Mouse (Mus musculus): ENCODE measurements around the gene Olfr1450. TPM values are rescaled to one million over a fixed set of nuclear protein-coding genes. Genes with fewer than 3 reads are reported as not detected.
"Not testable (repeated sequence)": the region's sequence is repeated elsewhere in the genome, so short reads cannot be mapped to it uniquely, and the experiment has no call there.

Gene Olfr1450
- polyA plus RNA-seq (2012; rRNA removed): not detected in 2 replicates

DNA sequence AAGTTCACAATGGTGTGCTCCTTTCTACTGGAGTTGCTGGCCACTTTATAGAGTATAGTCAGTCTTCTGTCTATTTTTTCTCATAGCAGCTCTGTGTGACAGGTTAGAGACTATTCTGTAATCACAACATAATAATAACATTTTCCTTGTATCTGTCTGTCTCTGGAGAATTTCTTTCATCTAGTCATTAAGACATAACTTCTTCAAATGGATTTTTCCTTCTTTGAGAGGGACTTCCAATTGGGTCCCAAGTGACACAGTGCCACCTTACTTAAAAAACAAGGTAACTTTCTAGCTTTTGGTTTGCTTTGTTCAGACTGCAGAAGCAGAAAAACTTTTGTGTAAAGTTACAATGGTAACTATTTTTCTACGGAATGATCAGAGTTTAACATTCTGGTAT, at the start of gene Olfr1450:
Gene Olfr1450, plus strand, starts transcription at position 301 of the 400 bp plus-strand sequence.
- Histone ChIP-seq H3K27me3 (ENCODE audit: control insufficient read depth, insufficient read depth, low read length) (no peaks in the 10 kb centered on the region), H3K27ac (ENCODE audit: control insufficient read depth, insufficient read depth, low read depth, low read length) (no peak within 1 kb of the TSS)

GRCm38 (mm10) chr19:12903643-12904042, 46.4 kb upstream of the Olfr1450 start, which contains the start of gene Olfr1447:
Olfr1447 (minus strand) TSS chr19:12903743.
- TF ChIP-seq CTCF (IDR thresholded peaks at IDR 0.05; ENCODE audit: control insufficient read depth, insufficient read depth, insufficient replicate concordance, low read depth, low read length) (no peak), POLR2A (IDR thresholded peaks at IDR 0.05; ENCODE audit: control insufficient read depth, low read depth, low read length) (no peak)
- H3K4me3 ChIP-seq (ENCODE audit: control insufficient read depth, low read depth, low read length): no peak within 1 kb of the TSS

More for the DNA sequence above, at the start of gene Olfr1450:
- Histone ChIP-seq H3K4me1 (ENCODE audit: control insufficient read depth, insufficient read depth, low read length) (no peaks in the 10 kb centered on the region), H3K4me3 (ENCODE audit: control insufficient read depth, low read depth, low read length) (no peak within 1 kb of the TSS), H3K36me3 (ENCODE audit: control insufficient read depth, insufficient read depth, low read length) (no peaks in the 10 kb centered on the region)
- TF ChIP-seq CTCF (IDR thresholded peaks at IDR 0.05; ENCODE audit: control insufficient read depth, insufficient read depth, insufficient replicate concordance, low read depth, low read length) (no peak), POLR2A (IDR thresholded peaks at IDR 0.05; ENCODE audit: control insufficient read depth, low read depth, low read length) (no peak)

DNA sequence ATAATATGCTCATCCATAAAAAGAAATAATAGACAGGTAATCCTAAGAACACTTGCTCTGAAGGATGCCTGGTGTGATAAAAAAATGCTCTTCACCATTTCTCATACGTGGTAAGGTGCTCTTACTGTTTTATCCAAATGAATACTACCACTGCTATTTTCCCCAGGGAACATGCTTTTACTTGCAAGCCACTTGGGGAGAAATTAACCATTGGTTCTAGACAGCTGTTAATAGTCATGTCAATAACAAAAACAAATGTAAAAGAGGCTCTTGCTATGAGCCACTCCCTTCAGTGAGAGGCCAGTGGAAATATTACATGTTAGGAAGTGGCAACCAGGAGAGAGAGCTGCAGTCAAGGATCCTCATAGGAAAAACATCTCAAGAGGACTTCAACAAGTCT, 25.7 kb upstream of the Olfr1450 start, which contains the start of gene Olfr1448:
Gene Olfr1448, minus strand, starts transcription at position 101 of the 400 bp plus-strand sequence.
- no peak for TF ChIP-seq CTCF (IDR thresholded peaks at IDR 0.05; ENCODE audit: control insufficient read depth, insufficient read depth, insufficient replicate concordance, low read depth, low read length)
- TF ChIP-seq POLR2A (IDR thresholded peaks at IDR 0.05; ENCODE audit: control insufficient read depth, low read depth, low read length): no peak
- no peaks in the 10 kb centered on the region for H3K36me3 ChIP-seq (ENCODE audit: control insufficient read depth, insufficient read depth, low read length)
- H3K27me3 ChIP-seq (ENCODE audit: control insufficient read depth, insufficient read depth, low read length): no peaks in the 10 kb centered on the region
- H3K27ac ChIP-seq (ENCODE audit: control insufficient read depth, insufficient read depth, low read depth, low read length): no peak within 1 kb of the TSS
- H3K4me3 ChIP-seq (ENCODE audit: control insufficient read depth, low read depth, low read length): no peak within 1 kb of the TSS
- no peaks in the 10 kb centered on the region for H3K4me1 ChIP-seq (ENCODE audit: control insufficient read depth, insufficient read depth, low read length)

More at GRCm38 (mm10) chr19:12903643-12904042, 46.4 kb upstream of the Olfr1450 start, which contains the start of gene Olfr1447:
- no peaks in the 10 kb centered on the region for H3K36me3 ChIP-seq (ENCODE audit: control insufficient read depth, insufficient read depth, low read length)
- no peak within 1 kb of the TSS for H3K27ac ChIP-seq (ENCODE audit: control insufficient read depth, insufficient read depth, low read depth, low read length)
- H3K27me3 ChIP-seq (ENCODE audit: control insufficient read depth, insufficient read depth, low read length): no peaks in the 10 kb centered on the region
- H3K4me1 ChIP-seq (ENCODE audit: control insufficient read depth, insufficient read depth, low read length): no peaks in the 10 kb centered on the region

GRCm38 (mm10) chr19:12930540-12930939, 19.5 kb upstream of the Olfr1450 start, which contains the start of gene Olfr1449:
Olfr1449 (plus strand) TSS chr19:12930840.
- no peaks in the 10 kb centered on the region for H3K36me3 ChIP-seq (ENCODE audit: control insufficient read depth, insufficient read depth, low read length)
- no peak for TF ChIP-seq POLR2A (IDR thresholded peaks at IDR 0.05; ENCODE audit: control insufficient read depth, low read depth, low read length)
- TF ChIP-seq CTCF (IDR thresholded peaks at IDR 0.05; ENCODE audit: control insufficient read depth, insufficient read depth, insufficient replicate concordance, low read depth, low read length): no peak
- no peak within 1 kb of the TSS for H3K4me3 ChIP-seq (ENCODE audit: control insufficient read depth, low read depth, low read length)
- no peak within 1 kb of the TSS for H3K27ac ChIP-seq (ENCODE audit: control insufficient read depth, insufficient read depth, low read depth, low read length)
- no peaks in the 10 kb centered on the region for H3K4me1 ChIP-seq (ENCODE audit: control insufficient read depth, insufficient read depth, low read length)
- H3K27me3 ChIP-seq (ENCODE audit: control insufficient read depth, insufficient read depth, low read length): no peaks in the 10 kb centered on the region

DNA sequence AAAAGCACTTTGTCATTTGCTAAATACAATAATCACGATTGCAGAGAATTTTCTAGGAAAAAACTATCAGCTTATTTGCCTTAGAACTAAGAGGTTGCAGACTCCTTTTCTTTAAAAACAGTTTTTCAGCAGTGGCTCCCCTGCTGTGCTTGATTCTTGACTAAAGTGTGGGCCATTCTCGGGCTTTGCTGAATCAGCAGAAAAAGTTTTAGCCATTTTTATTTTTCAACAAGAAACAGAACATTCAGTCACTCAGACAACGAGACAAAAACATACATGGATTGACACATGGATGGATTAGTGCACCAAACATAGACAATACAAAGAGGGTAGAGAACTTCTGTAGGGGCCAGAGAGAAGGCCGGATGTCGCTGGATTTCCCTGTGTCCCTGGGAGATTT, 20.0 kb downstream of the Olfr1450 start:
- H3K27me3 ChIP-seq (ENCODE audit: control insufficient read depth, insufficient read depth, low read length); H3K36me3 ChIP-seq (ENCODE audit: control insufficient read depth, insufficient read depth, low read length); H3K4me1 ChIP-seq (ENCODE audit: control insufficient read depth, insufficient read depth, low read length); H3K27ac ChIP-seq (ENCODE audit: control insufficient read depth, insufficient read depth, low read depth, low read length); H3K4me3 ChIP-seq (ENCODE audit: control insufficient read depth, low read depth, low read length): not testable (repeated sequence)

DNA sequence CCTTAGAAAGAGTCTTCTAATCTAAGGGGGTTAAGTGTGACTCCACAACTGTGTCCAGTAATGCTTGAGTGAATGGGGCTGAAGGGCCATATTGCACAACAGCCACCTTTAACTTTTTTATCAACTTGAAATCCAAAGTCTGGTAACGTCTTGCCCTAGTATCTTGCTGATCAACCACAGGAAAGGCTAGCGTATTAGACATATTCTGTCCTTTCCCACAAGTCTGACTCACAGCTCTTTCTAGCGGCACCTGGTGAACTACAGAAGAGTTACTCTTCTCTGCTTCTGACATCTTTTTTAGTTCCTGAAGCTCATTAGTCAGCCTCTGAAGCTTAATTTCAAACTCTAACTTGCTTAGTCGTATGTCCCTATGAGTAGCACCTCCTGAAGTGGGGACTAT, 42.3 kb downstream of the Olfr1450 start:
- not testable (repeated sequence) for H3K27me3 ChIP-seq (ENCODE audit: control insufficient read depth, insufficient read depth, low read length); H3K36me3 ChIP-seq (ENCODE audit: control insufficient read depth, insufficient read depth, low read length); H3K4me3 ChIP-seq (ENCODE audit: control insufficient read depth, low read depth, low read length); H3K4me1 ChIP-seq (ENCODE audit: control insufficient read depth, insufficient read depth, low read length); H3K27ac ChIP-seq (ENCODE audit: control insufficient read depth, insufficient read depth, low read depth, low read length)

DNA sequence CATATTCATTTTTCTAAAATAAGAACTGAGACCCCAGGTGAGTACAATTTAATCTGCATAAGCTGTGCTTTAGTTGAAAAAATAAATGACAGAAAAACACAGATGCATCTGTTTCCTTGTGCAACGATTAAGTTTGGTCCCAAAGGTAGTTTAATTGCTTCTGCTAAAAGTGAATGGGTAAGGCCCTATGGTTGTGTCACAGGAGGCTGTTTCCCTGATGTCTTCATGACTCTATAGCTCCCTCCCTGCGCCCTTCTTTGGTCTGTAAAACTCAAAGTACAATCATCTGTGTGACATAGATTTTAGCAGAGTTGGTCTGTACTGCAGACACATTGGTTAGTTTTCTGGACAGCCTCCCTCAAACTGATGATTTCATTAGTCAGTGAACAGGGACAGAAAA, 44.7 kb downstream of the Olfr1450 start, which contains the start of gene Olfr1451:
Gene Olfr1451, plus strand, starts transcription at position 301 of the 400 bp plus-strand sequence.
- Histone ChIP-seq H3K36me3 (ENCODE audit: control insufficient read depth, insufficient read depth, low read length) (no peaks in the 10 kb centered on the region), H3K4me1 (ENCODE audit: control insufficient read depth, insufficient read depth, low read length) (no peaks in the 10 kb centered on the region), H3K4me3 (ENCODE audit: control insufficient read depth, low read depth, low read length) (no peak within 1 kb of the TSS), H3K27ac (ENCODE audit: control insufficient read depth, insufficient read depth, low read depth, low read length) (no peak within 1 kb of the TSS), H3K27me3 (ENCODE audit: control insufficient read depth, insufficient read depth, low read length) (no peaks in the 10 kb centered on the region)
- TF ChIP-seq POLR2A (IDR thresholded peaks at IDR 0.05; ENCODE audit: control insufficient read depth, low read depth, low read length) (no peak), CTCF (IDR thresholded peaks at IDR 0.05; ENCODE audit: control insufficient read depth, insufficient read depth, insufficient replicate concordance, low read depth, low read length) (no peak)

Other genes with a start within 250 kb of the Olfr1450 start
- gene Cntf, start 184.6 kb upstream of the Olfr1450 start, polyA plus RNA-seq (2012; rRNA removed): 2.9 and 3.1 TPM in 2 replicates
- 40.2 and 48.5 TPM in 2 replicates for gene Zfp91, start 154.1 kb upstream of the Olfr1450 start, polyA plus RNA-seq (2012; rRNA removed)
- 25.4 and 27.6 TPM in 2 replicates for gene Lpxn, start 154.1 kb upstream of the Olfr1450 start, polyA plus RNA-seq (2012; rRNA removed)
- gene Gm5244, start 103.6 kb upstream of the Olfr1450 start, polyA plus RNA-seq (2012; rRNA removed): 0.21 and 0.41 TPM in 2 replicates
- 0.96 and 1.2 TPM in 2 replicates for gene Olfr1444, start 93.0 kb upstream of the Olfr1450 start, polyA plus RNA-seq (2012; rRNA removed)
- gene Olfr1445, start 66.4 kb upstream of the Olfr1450 start, polyA plus RNA-seq (2012; rRNA removed): 0.62 and 0.94 TPM in 2 replicates
- not detected in 2 replicates for gene Olfr1446, start 56.7 kb upstream of the Olfr1450 start, polyA plus RNA-seq (2012; rRNA removed)
- gene Olfr1447, start 46.5 kb upstream of the Olfr1450 start, polyA plus RNA-seq (2012; rRNA removed): not detected in 2 replicates
- gene Olfr1448, start 25.8 kb upstream of the Olfr1450 start, polyA plus RNA-seq (2012; rRNA removed): not detected in 2 replicates
- gene Olfr1449, start 19.4 kb upstream of the Olfr1450 start, polyA plus RNA-seq (2012; rRNA removed): not detected in 2 replicates
- gene Olfr1451, start 44.8 kb downstream of the Olfr1450 start, polyA plus RNA-seq (2012; rRNA removed): not detected in 2 replicates
- gene Olfr1453, start 78.1 kb downstream of the Olfr1450 start, polyA plus RNA-seq (2012; rRNA removed): not detected in 2 replicates
- gene Olfr1454, start 110.4 kb downstream of the Olfr1450 start, polyA plus RNA-seq (2012; rRNA removed): not detected in 2 replicates
- not detected in 2 replicates for gene Olfr1457, start 147.6 kb downstream of the Olfr1450 start, polyA plus RNA-seq (2012; rRNA removed)
- gene Olfr1458, start 156.5 kb downstream of the Olfr1450 start, polyA plus RNA-seq (2012; rRNA removed): not detected in 2 replicates
- 0.01 and 0.02 TPM in 2 replicates for gene Olfr1459, start 199.3 kb downstream of the Olfr1450 start, polyA plus RNA-seq (2012; rRNA removed)
- gene Olfr1461, start 212.7 kb downstream of the Olfr1450 start, polyA plus RNA-seq (2012; rRNA removed): not detected in 2 replicates
- not detected in 2 replicates for gene Olfr1462, start 235.5 kb downstream of the Olfr1450 start, polyA plus RNA-seq (2012; rRNA removed)

Measured in testis, adult 2 months (tissue).